Mouse (Mus musculus): Measurements from ENCODE around the gene Mob3c.

The Mob3c gene

DNA sequence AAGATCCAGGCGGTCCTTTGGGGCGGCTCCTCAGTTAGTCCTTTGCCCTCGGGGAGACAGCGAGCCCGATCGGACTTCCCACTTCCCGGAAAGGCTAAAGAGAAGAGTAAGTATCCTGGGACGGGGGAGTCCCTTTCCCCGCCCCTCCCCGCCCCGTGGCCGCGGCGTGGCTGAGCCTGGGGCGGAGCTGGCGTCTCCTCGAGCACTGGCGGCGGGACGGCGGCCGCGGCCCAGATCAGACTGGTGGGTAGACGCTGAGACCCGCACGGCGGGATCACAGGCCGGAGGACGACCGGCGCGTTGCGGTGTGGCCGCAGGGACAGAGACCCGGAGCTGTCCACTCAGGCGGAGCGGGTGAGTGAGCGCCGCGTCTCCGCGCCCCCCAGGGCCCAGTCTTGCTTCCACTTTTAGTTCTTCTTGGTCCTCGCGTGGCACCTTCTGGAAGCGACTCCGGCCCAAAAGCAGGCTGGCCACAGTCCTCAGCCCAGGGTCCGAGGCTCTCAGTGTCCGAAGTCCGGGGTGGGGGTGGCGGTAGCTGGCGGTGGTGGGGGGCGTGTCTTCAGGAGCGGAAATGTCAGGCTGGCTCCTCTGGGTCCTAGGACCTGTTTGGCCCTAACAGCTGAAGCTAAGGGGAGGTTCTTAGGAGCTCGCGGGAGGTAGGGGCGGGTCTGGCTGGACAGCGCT, at the start of gene Mob3c:
Gene Mob3c (plus strand): TSS at position 205 of the 684 bp plus-strand sequence.
- peak; percentile 82 for DNase-seq (ENCODE audit: low read depth, low spot score)

DNA sequence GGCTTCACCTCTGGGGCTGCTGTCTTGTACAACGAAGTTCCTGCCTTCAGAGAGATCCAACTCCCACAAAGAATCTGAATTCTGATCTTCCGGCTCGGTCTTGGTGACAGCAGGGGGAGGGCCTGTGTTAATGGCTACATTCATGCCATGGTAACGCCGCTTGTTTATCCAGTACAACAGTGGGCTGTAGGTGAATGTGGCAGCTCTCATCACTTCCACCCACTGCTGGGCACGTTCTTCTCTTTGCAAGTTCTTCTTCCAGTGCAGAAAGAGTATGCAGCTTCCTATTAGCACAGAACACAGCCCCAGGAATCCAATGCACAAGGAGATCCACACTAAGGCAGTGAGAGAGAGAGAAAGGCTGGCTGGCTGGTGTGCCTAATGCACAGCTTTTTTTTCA, 47.6 kb upstream of the Mob3c start:
- DNase-seq (ENCODE audit: low read depth, low spot score): no peak

DNA sequence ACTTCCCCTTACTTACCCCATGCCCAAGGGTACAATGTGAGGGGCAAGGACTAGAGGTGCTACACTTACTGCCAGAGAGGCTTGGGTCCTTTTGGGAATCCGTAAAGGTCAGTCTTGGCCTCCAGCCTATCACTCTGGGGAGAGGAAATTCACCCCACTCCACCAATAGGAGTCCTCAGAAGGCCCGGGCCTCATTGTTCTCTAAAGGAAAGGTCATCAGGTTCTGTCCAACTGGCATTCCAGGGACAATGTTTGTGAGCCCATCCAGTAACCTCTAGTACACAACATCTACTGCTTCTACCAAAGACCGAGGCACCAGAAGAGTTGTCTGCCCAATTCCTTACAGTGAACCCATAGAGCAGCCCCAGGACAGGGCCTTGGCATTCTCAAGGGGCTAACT, 47.0 kb upstream of the Mob3c start, which contains the start of gene Tex38:
Gene Tex38 (minus strand): TSS at position 101 of the 400 bp plus-strand sequence.
- DNase-seq (ENCODE audit: low read depth, low spot score): no peak

DNA sequence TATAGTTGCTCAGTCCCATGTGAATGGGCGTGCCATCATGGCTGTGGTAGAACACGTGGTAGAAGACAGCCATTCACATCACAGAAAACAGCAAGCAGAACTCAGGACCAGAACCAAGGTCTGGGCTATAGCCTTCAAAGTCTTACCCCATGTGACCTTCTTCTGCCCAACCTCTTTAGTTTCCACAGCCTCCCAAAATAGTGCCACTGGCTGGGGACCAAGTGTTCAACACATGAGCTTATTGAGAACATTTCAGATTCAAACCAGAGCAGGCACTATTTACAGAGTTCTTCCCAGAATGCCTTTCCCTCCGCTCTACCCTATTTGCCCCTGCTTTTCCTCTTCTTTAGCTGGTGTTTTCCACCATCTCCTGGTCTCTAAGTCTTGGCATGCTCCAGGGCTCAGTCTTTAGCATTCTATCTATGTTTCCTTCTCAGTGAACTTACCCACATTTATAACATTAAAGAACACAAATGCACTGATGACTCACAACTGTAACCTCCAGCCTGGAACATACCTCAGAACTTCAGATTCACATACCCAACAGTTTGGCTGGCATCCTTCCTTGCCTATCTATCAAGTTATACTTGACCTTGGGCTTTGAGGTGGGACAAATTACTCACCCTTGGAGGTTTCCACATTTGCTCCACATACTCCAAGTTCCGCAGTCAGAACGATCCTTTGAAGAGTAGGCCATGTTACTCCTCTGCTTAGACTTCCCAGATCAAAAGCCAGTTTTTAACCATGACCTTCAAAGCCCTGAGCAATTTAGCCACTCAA, 45.7 kb upstream of the Mob3c start:
- DNase-seq (ENCODE audit: low read depth, low spot score): no peak

- peak; percentile 69 for DNase-seq (ENCODE audit: low read depth, low spot score)
Observed at GRCm38 (mm10) chr4:115784769-115785510, 43.0 kb upstream of the Mob3c start, which contains the start of gene Atpaf1. Atpaf1 (plus strand) TSS chr4:115784812.

DNA sequence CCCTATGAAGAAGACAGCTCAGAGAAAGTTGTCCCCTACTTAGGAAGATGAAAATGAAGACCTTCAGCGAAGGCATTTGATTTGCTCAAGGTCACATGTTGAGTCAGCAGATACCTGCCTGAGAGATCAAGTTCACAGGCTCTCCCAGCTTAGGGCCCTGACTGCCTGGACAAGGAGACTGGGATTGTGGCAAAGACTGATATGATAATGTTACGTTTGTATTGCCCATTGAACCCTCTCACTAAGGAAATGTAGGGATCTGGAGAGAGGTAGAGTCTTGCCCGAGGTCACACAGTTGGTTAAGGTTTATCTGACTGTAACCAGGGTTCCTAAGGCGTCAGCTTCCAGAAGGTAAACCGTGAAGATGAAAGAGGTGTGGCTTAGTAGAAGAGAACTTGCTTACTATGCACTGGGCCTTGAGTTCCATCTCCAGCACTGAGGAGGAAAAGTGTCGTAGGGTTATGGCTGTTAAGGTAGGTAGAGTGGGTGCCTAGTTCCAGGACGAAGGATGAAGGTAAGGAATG, 42.3 kb upstream of the Mob3c start:
- peak; percentile 37 for DNase-seq (ENCODE audit: low read depth, low spot score)

DNA sequence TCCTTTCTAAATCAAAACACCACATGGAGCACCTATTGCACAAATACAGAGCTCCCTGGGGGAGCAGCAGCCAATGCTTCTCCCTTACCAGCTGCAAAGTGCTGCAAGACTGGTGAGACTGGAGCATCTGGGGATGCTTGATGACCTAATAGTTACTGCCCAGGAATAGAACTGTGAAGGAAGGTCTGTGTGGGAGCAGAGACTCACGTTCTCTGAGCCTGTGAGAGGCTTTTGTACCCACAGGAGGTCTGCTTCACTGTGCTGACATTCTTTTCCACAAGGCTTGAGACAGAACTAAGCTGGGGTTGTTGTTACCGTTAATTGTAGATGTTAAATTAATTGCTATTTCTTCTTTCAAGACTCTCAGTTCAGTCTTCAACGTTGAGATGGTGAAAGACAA, 37.0 kb upstream of the Mob3c start:
- no peak for DNase-seq (ENCODE audit: low read depth, low spot score)

- no peak for DNase-seq (ENCODE audit: low read depth, low spot score)
Observed at GRCm38 (mm10) chr4:115795360-115795759, 32.5 kb upstream of the Mob3c start.

GRCm38 (mm10) chr4:115799981-115800380, 27.9 kb upstream of the Mob3c start:
- no peak for DNase-seq (ENCODE audit: low read depth, low spot score)

- DNase-seq (ENCODE audit: low read depth, low spot score): peak; percentile 55
Observed at GRCm38 (mm10) chr4:115812326-115812725, 15.6 kb upstream of the Mob3c start.

- no peak for DNase-seq (ENCODE audit: low read depth, low spot score)
Observed at GRCm38 (mm10) chr4:115815606-115816005, 12.3 kb upstream of the Mob3c start.

DNA sequence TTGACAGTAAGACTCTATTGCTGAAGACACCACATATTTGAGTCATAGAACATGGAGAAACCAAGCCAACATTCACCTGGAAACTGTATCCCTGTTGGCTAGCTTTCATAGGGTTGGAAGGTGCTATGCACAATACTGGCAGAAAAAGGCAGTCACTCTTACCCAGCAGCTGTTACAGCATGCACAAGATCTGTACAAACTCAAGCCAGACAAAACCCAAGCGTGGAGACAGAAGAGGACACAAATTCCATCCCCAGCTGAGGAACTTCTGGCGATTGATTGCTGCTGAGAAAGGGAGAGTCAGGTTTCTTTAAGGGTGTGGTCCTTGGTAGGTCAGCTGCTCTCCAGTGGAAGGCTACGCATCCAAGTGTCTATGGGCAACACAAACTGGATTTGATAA, 7.7 kb upstream of the Mob3c start:
- peak; percentile 14 for DNase-seq (ENCODE audit: low read depth, low spot score)

GRCm38 (mm10) chr4:115820944-115821343, 6.9 kb upstream of the Mob3c start:
- no peak for DNase-seq (ENCODE audit: low read depth, low spot score)

GRCm38 (mm10) chr4:115821431-115821830, 6.5 kb upstream of the Mob3c start:
- DNase-seq (ENCODE audit: low read depth, low spot score): peak; percentile 25

- DNase-seq (ENCODE audit: low read depth, low spot score): no peak
Observed at GRCm38 (mm10) chr4:115821928-115822327, 6.0 kb upstream of the Mob3c start.

DNA sequence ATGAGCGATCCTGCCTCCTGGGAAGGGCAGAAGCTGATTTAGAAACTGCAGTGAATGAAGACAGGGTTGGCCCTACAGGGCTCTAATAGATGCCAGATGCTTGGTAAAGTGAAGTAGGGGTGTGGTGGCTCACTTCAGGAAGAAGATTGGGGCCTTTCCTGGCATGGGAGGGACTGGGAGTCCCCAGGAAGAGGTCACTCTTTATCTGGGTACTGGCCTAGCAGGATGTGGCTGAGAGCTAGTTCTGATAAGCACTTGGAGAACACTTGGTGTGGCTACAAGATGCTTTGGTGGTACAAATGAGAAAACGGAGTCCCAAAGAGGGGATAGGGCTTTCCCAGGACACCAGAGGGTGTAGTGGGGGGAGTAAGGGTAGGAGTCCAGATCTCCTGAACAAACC, 3.7 kb upstream of the Mob3c start:
- no peak for DNase-seq (ENCODE audit: low read depth, low spot score)

GRCm38 (mm10) chr4:115825271-115825670, 2.6 kb upstream of the Mob3c start:
- DNase-seq (ENCODE audit: low read depth, low spot score): no peak

GRCm38 (mm10) chr4:115827066-115827465, 826 bp upstream of the Mob3c start:
- DNase-seq (ENCODE audit: low read depth, low spot score): peak; percentile 58

DNA sequence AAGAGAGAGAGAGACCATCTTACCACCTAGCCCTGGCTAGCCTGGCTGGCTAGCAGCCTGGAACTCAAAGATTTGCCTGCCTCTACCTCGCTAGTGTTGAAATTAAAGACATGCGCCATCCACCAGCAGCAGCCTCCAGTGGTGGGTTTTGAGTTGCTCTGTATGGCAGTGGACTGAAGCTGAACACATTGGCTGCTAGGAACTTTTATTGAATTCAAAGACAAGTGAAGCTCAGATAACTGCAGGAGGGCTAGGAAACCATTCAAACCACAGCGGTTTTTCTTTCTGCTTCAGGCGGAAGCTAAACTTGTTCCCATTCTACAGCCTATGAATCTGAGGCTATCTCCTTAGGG, 381 bp upstream of the Mob3c start:
- no peak for DNase-seq (ENCODE audit: low read depth, low spot score)

GRCm38 (mm10) chr4:115828572-115828902, 645 bp downstream of the Mob3c start:
- no peak for DNase-seq (ENCODE audit: low read depth, low spot score)

DNA sequence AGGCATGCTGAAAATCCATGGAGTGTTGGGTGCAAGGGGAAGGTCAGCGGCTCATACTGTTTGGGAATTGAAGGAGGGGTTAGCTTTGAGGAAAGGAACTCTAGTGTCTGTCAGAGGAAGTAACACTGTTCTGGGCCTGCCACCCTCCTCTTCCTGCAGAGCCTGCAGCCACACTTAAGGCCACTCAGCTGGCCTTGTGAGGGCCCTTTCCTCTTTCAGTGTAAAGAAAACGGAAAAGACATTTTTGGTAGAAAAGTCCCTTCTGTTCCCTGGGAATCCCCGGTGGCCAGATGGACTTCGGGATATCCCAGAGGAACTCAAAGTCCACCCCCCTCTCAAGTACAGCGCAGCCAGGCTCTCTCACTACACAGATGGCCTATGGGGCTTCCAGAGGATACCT, 2.6 kb downstream of the Mob3c start:
- DNase-seq (ENCODE audit: low read depth, low spot score): no peak

DNA sequence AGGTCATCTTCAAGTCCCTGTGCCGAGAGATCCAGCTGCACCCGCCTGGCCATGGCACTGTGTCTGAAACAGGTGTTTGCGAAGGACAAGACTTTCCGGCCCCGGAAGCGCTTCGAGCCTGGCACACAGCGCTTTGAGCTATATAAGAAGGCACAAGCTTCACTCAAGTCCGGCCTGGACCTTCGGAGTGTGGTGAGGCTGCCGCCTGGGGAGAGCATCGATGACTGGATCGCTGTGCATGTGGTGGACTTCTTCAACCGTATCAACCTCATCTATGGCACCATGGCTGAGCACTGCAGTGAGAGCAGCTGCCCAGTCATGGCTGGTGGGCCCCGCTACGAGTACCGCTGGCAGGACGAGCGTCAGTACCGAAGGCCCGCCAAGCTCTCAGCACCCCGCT, 3.3 kb downstream of the Mob3c start:
- DNase-seq (ENCODE audit: low read depth, low spot score): no peak
